In genomic region chr2:131286276-131286675, GRCm38 (mm10) we compare ENCODE assay signal across 28 mouse cellular contexts. TPM values are rescaled to one million over a fixed set of nuclear protein-coding genes. Genes with fewer than 3 reads are reported as not detected.
A peak's percentile ranks its signal among the peaks of the same experiment; 100 is the strongest.
DNase-seq lines count a peak whose midpoint lies in the region; ATAC-seq and TF ChIP-seq lines count a peak whose summit lies in the region.
"Had no signal": no experiment of that assay in that cellular context is flagged by ENCODE, and none has a peak within 500 bp of the region (broad histone marks: within the 10 kb centered on the region; RNA-seq: fewer than 3 reads in every experiment).

No protein-coding gene starts in this region.

- H3K4me3 ChIP-seq in heart, embryonic 10.5 days: no peak overlapping the region
- no peak overlapping the region for H3K4me3 ChIP-seq in layer of hippocampus, adult 2 months
- H3K4me3 ChIP-seq in stomach, postnatal 0 days (ENCODE audit: low read depth, low read length): no peak overlapping the region
- H3K4me3 ChIP-seq: embryonic facial prominence, embryonic 15.5 days; forebrain, embryonic 15.5 days; hindbrain, embryonic 12.5 days; limb, embryonic 15.5 days; midbrain, embryonic 10.5 days; neural tube, embryonic 15.5 days had no signal

- no peaks in the 10 kb centered on the region for H3K9me3 ChIP-seq in heart, embryonic 10.5 days
- no peaks in the 10 kb centered on the region for H3K9me3 ChIP-seq in stomach, postnatal 0 days (ENCODE audit: control insufficient read depth, low read length)
- H3K9me3 ChIP-seq: embryonic facial prominence, embryonic 15.5 days; forebrain, embryonic 15.5 days; hindbrain, embryonic 12.5 days; limb, embryonic 15.5 days; midbrain, embryonic 10.5 days; neural tube, embryonic 15.5 days had no signal

- no peak for ATAC-seq in stomach, postnatal 0 days (ENCODE audit: low FRiP score, low TSS enrichment)
- ATAC-seq: forebrain, embryonic 15.5 days; inflammation-experienced regulatory T-cells, adult 6 months had no signal

- H3K4me1 ChIP-seq in heart, embryonic 10.5 days: no peaks in the 10 kb centered on the region
- no peaks in the 10 kb centered on the region for H3K4me1 ChIP-seq in stomach, postnatal 0 days (replicated peaks; ENCODE audit: control insufficient read depth, insufficient read depth)
- H3K4me1 ChIP-seq: embryonic facial prominence, embryonic 15.5 days; forebrain, embryonic 15.5 days; hindbrain, embryonic 12.5 days; limb, embryonic 15.5 days; midbrain, embryonic 10.5 days; neural tube, embryonic 15.5 days had no signal

- WGBS in heart, embryonic 10.5 days: 87% methylated on average over 1 of the region's 1 CpGs
- 86% methylated on average over 1 of the region's 1 CpGs for WGBS in stomach, postnatal 0 days

- DNase-seq in heart, adult 11 months: peak; percentile 24
- DNase-seq in heart, embryonic 10.5 days (ENCODE audit: low spot score): no peak
- DNase-seq in layer of hippocampus, adult 2 months (ENCODE audit: low spot score in 2 of 2): no peak
- DNase-seq in layer of hippocampus, postnatal 14 days (ENCODE audit: low spot score in 2 of 2): no peak
- DNase-seq in lung, postnatal 36 days: peak; percentile 23
- no peak for DNase-seq in lung, postnatal 4 days
- DNase-seq in stomach, postnatal 0 days (ENCODE audit: low spot score): no peak
- no peak for DNase-seq in thymus, postnatal 4 days
- DNase-seq: adrenal gland, postnatal 25 days; B cell, adult 2 months; cerebellum, adult 8-10 months; cerebellum, postnatal 36 days; embryo, embryonic 11 days; gastrocnemius, postnatal 25 days; heart, postnatal 10 days; kidney, adult 8-10 months; kidney, postnatal 14 days; right cerebral cortex, adult 18-20 months; right cerebral cortex, postnatal 4 days; thymus, postnatal 25 days had no signal

- no peak overlapping the region for H3K27ac ChIP-seq in heart, embryonic 10.5 days
- no peak overlapping the region for H3K27ac ChIP-seq in layer of hippocampus, adult 2 months
- H3K27ac ChIP-seq in stomach, postnatal 0 days (replicated peaks): no peak overlapping the region
- H3K27ac ChIP-seq: embryonic facial prominence, embryonic 15.5 days; forebrain, embryonic 15.5 days; hindbrain, embryonic 12.5 days; limb, embryonic 15.5 days; midbrain, embryonic 10.5 days; neural tube, embryonic 15.5 days had no signal

- H3K27me3 ChIP-seq in heart, embryonic 10.5 days (ENCODE audit: insufficient read depth, poor library complexity, severe bottlenecking): no peaks in the 10 kb centered on the region
- no peaks in the 10 kb centered on the region for H3K27me3 ChIP-seq in stomach, postnatal 0 days (ENCODE audit: control insufficient read depth, insufficient read depth, low read length)
- H3K27me3 ChIP-seq: embryonic facial prominence, embryonic 15.5 days; forebrain, embryonic 15.5 days; hindbrain, embryonic 12.5 days; limb, embryonic 15.5 days; neural tube, embryonic 15.5 days had no signal

- H3K9ac ChIP-seq in stomach, postnatal 0 days (ENCODE audit: low read length): no peak overlapping the region
- H3K9ac ChIP-seq: embryonic facial prominence, embryonic 15.5 days; forebrain, embryonic 15.5 days; hindbrain, embryonic 12.5 days; limb, embryonic 15.5 days; neural tube, embryonic 15.5 days had no signal

- H3K4me2 ChIP-seq in stomach, postnatal 0 days (replicated peaks; ENCODE audit: low read depth): no peak overlapping the region
- H3K4me2 ChIP-seq: embryonic facial prominence, embryonic 15.5 days; forebrain, embryonic 15.5 days; heart, embryonic 11.5 days; hindbrain, embryonic 12.5 days; limb, embryonic 15.5 days; neural tube, embryonic 15.5 days had no signal

- TF ChIP-seq EP300 in stomach, postnatal 0 days (optimal IDR thresholded peaks at IDR 0.05): no peak

- TF ChIP-seq CTCF in layer of hippocampus, adult 2 months (conservative IDR thresholded peaks at IDR 0.05): peak; percentile 67
- peak; percentile 53 for TF ChIP-seq CTCF in stomach, postnatal 0 days (IDR thresholded peaks at IDR 0.05; ENCODE audit: low read depth)

- peaks cover 79% of the 10 kb centered on the region for H3K36me3 ChIP-seq in heart, embryonic 10.5 days
- H3K36me3 ChIP-seq in stomach, postnatal 0 days (ENCODE audit: control insufficient read depth, insufficient read depth, low read length): peaks cover 6% of the 10 kb centered on the region

RNA-seq across cellular contexts. Expression of gene Pank2, which starts 24.0 kb away (rescaled TPM):
- polyA plus RNA-seq in heart, embryonic 10.5 days (2016; fragmentation: Nextera tagmentation; extraction: Ambion mirVana): 29.7 and 41.7 TPM in 2 replicates
- 10 to 100 TPM; 56.5 to 60.2 TPM for total RNA-seq in layer of hippocampus, adult 2 months (2021)
- 10 to 100 TPM; 58.3 to 60.1 TPM for total RNA-seq in layer of hippocampus, postnatal 14 days (2021)
- polyA plus RNA-seq in stomach, postnatal 0 days (2015; fragmentation: Nextera tagmentation; extraction: Ambion mirVana): 28.3 and 32.4 TPM in 2 replicates

RNA-seq across cellular contexts. Expression of gene Mavs, which starts 52.4 kb away (rescaled TPM):
- polyA plus RNA-seq in heart, embryonic 10.5 days (2016; fragmentation: Nextera tagmentation; extraction: Ambion mirVana): 20.3 and 21.6 TPM in 2 replicates
- total RNA-seq in layer of hippocampus, adult 2 months (2021): 1 to 10 TPM; 6.8 to 7.4 TPM
- total RNA-seq in layer of hippocampus, postnatal 14 days (2021): 1 to 10 TPM; 8.4 to 9.9 TPM
- polyA plus RNA-seq in stomach, postnatal 0 days (2015; fragmentation: Nextera tagmentation; extraction: Ambion mirVana): 14.7 and 17.3 TPM in 2 replicates

Comparison
In these comparisons a context has a peak if more than half of its experiments do, and no peak if none do; other contexts are left out.
1. DNase-seq: peak in heart, adult 11 months (single experiment) and lung, postnatal 36 days (single experiment); none in heart, embryonic 10.5 days (single experiment), layer of hippocampus, adult 2 months (0 of 2), layer of hippocampus, postnatal 14 days (0 of 2), lung, postnatal 4 days (0 of 2), stomach, postnatal 0 days (single experiment) and thymus, postnatal 4 days (single experiment).